Mouse (Mus musculus): Measurements from ENCODE around the gene Fancf.

Gene Fancf

GRCm38 (mm10) chr7:51831917-51832316, 30.1 kb downstream of the Fancf start:
- no peak for DNase-seq

DNA sequence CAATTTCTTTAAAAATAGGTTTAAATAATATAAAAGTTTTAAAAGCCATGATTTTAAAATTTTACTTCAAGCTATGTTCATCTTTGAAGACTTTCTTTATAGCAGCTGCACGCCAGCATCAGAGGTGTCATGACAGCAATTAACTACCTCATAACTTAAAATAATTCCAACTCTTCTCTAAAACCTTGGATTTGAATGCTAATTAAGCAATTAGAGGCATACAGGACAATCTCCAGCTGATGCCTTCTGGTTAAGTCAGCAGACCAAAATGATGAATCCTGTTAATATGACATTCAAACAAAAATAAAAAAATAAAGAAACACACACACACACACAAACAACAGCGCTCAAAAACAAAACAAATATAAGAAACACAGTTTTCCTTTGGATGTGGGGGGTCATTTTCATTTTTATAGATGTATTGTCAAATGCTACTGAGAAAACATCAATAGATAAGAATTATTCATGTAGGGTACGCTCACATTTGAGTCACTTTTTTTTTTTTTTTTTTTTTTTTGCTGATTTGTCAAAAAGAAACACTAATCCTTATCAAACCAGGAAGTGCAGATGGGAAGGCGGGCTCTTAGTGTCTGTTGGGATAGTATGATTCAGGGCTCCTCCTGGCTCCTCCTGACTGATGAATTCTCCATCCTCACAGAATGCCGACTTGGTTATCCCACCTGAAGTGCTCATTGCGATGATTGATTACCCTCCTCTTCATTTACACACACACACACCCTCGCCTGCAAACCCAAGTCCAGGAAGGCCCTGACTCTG, 38.3 kb downstream of the Fancf start:
- no peak for DNase-seq

- DNase-seq: no peak
Measured at GRCm38 (mm10) chr7:51821467-51821866, 40.6 kb downstream of the Fancf start.

DNA sequence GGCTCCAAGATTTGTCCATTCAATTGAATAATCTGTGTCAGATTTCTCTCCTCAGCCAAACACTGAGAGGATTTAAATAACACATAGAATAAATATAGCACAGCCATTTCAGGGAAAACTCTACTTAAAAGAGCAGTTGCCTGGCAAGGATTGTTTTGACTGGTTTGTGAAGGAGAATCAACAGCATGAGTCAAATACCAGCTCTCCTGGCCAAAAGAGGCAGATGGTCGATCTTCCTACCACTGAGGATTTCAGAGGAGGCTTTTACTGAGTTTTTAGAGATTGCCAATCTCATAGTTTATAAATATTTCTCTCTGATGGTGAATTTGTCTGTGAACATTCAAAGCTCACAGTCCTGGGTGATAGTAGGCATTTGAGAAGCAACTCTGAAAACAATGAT, 42.2 kb downstream of the Fancf start:
- DNase-seq: no peak

- no peak for DNase-seq
Measured at GRCm38 (mm10) chr7:51818251-51818974, 43.7 kb downstream of the Fancf start.

DNA sequence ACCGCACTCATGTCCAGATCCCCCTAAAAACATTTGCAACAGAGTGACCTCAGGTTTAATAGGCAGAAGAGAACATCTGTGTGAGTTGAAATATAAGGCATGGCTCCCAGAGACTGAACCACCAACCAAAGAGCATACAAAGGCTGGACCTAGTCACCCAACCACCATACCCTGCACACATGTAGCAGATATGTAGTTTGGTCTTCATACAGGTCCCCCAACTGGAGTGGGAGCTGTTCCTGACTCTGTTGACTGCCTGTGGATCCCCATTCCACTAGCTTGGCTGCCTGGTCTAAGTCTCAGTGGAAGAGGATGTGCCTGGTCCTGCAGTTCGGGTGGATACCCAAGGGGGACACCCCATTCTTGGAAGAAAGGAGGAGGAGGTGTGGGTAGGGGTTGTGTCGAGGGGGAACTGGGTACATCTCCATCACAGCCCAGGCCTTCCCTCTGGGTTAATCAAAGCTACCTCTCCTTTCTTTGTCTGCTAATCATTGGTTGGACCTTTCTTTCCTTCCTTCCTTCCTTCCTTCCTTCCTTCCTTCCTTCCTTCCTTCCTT, 45.7 kb downstream of the Fancf start:
- no peak for DNase-seq

DNA sequence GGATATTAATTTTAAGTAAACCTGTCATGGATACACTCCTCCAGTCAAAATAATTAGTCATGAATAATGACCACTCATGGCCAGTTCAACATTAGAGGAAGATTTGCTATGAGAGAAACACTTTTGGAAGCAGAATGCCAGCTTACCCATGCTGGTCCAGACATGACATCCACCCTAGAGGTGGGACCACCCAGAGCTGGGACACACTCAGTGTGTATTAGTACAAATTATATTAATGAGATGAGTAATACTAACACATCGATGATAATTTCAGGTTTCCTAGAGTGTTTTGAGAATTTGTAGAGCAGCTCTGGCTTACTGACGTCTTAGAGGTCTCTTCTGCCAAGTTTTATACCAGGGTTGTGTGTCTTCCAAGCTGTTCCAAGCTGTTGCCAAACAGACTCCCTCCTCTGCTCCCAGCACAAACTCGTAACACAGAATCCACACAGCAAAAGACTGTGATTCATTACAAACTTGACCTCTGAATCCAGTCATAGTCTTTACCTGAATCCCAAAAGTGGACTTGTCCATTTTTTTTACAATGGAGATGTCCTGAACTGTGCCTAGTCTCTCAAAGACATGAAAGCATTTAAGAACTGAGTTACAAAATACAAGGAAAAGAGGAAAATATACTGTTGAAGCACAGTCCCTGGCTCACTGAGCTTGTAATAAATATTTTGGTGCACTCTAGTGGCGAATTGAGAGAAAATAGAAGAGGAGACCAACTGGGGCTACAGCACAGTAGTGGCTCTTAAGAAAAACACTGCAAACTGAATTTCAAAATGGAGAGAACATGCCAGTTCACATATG, 46.4 kb downstream of the Fancf start:
- DNase-seq: no peak

Measured in thymus, adult 18-20 months (tissue).